Mouse (Mus musculus): ENCODE measurements around the gene Ift46. TPM values are rescaled to one million over a fixed set of nuclear protein-coding genes. Genes with fewer than 3 reads are reported as not detected.

Ift46 gene
- polyA plus RNA-seq, 1 experiment from 2014 or later, result 137 TPM

GRCm38 (mm10) chr9:44724665-44725064, 43.0 kb upstream of the Ift46 start:
- H3K9ac ChIP-seq, result no peak overlapping the region
- ATAC-seq (ENCODE audit: insufficient number of reproducible peaks, insufficient read depth, low FRiP score, low TSS enrichment, low read depth), result no peak
- H3K27ac ChIP-seq, result peak overlapping the region; percentile 81
- H3K4me2 ChIP-seq, result 0 out of 2 replicates have a peak overlapping the region, but pooled peaks have one; percentile 26
- peaks cover 74% of the 10 kb centered on the region for H3K4me1 ChIP-seq
- H3K36me3 ChIP-seq, result 0 out of 2 replicates have a peak, but pooled peaks cover 2% of the 10 kb centered on the region
- no peaks in the 10 kb centered on the region for H3K27me3 ChIP-seq
- no peak overlapping the region for H3K4me3 ChIP-seq
- WGBS, result 26% methylated on average over 2 of the region's 2 CpGs
- H3K9me3 ChIP-seq, result no peaks in the 10 kb centered on the region

GRCm38 (mm10) chr9:44726431-44727146, 41.1 kb upstream of the Ift46 start:
- peak overlapping the region; percentile 46; the same call in 1 of the 2 replicates for H3K9ac ChIP-seq
- WGBS, result 29% methylated on average over 10 of the region's 10 CpGs
- H3K4me1 ChIP-seq, result peaks cover 60% of the 10 kb centered on the region
- H3K4me3 ChIP-seq, result no peak overlapping the region
- no peaks in the 10 kb centered on the region for H3K9me3 ChIP-seq
- H3K4me2 ChIP-seq, result peak overlapping the region; percentile 2; the same call in 1 of the 2 replicates
- peak overlapping the region; percentile 44; the same call in 1 of the 2 replicates for H3K27ac ChIP-seq
- no peaks in the 10 kb centered on the region for H3K27me3 ChIP-seq
- H3K36me3 ChIP-seq, result 0 out of 2 replicates have a peak, but pooled peaks cover 2% of the 10 kb centered on the region
- no peak for ATAC-seq (ENCODE audit: insufficient number of reproducible peaks, insufficient read depth, low FRiP score, low TSS enrichment, low read depth)

- peaks cover 4% of the 10 kb centered on the region; the same call in 1 of the 2 replicates for H3K27me3 ChIP-seq
- ATAC-seq (ENCODE audit: insufficient number of reproducible peaks, insufficient read depth, low FRiP score, low TSS enrichment, low read depth), result no peak
- H3K27ac ChIP-seq, result no peak overlapping the region
Observed at GRCm38 (mm10) chr9:44727441-44727840, 40.3 kb upstream of the Ift46 start.

GRCm38 (mm10) chr9:44732130-44732549, 35.6 kb upstream of the Ift46 start:
- no peak for ATAC-seq (ENCODE audit: insufficient number of reproducible peaks, insufficient read depth, low FRiP score, low TSS enrichment, low read depth)
- peak overlapping the region; percentile 97 for H3K4me2 ChIP-seq
- H3K36me3 ChIP-seq, result no peaks in the 10 kb centered on the region
- H3K27me3 ChIP-seq, result peaks cover 22% of the 10 kb centered on the region; the same call in 1 of the 2 replicates
- H3K27ac ChIP-seq, result no peak overlapping the region
- H3K4me1 ChIP-seq, result peaks cover 39% of the 10 kb centered on the region
- no peak overlapping the region for H3K4me3 ChIP-seq
- H3K9ac ChIP-seq, result no peak overlapping the region
- H3K9me3 ChIP-seq, result no peaks in the 10 kb centered on the region
- WGBS, result 71% methylated on average over 5 of the region's 5 CpGs

More at GRCm38 (mm10) chr9:44727441-44727840, 40.3 kb upstream of the Ift46 start:
- 0 out of 2 replicates have a peak, but pooled peaks cover 2% of the 10 kb centered on the region for H3K36me3 ChIP-seq
- no peak overlapping the region for H3K4me2 ChIP-seq
- no peak overlapping the region for H3K4me3 ChIP-seq
- no peak overlapping the region for H3K9ac ChIP-seq
- WGBS, result 40% methylated on average over 5 of the region's 5 CpGs
- H3K9me3 ChIP-seq, result no peaks in the 10 kb centered on the region
- peaks cover 54% of the 10 kb centered on the region for H3K4me1 ChIP-seq

- Histone ChIP-seq H3K9ac (peak overlapping the region; percentile 78), H3K27me3 (peaks cover 22% of the 10 kb centered on the region; the same call in 1 of the 2 replicates), H3K4me2 (peak overlapping the region; percentile 97), H3K9me3 (no peaks in the 10 kb centered on the region), H3K36me3 (no peaks in the 10 kb centered on the region), H3K27ac (peak overlapping the region; percentile 81), H3K4me1 (peaks cover 40% of the 10 kb centered on the region), H3K4me3 (peak overlapping the region; percentile 63)
- WGBS, result 42% methylated on average over 12 of the region's 12 CpGs
- no peak for ATAC-seq (ENCODE audit: insufficient number of reproducible peaks, insufficient read depth, low FRiP score, low TSS enrichment, low read depth)
Observed at GRCm38 (mm10) chr9:44732921-44733530, 34.7 kb upstream of the Ift46 start.

GRCm38 (mm10) chr9:44733671-44734523, 33.8 kb upstream of the Ift46 start:
- H3K4me1 ChIP-seq, result peaks cover 41% of the 10 kb centered on the region
- peak; percentile 32 for ATAC-seq (ENCODE audit: insufficient number of reproducible peaks, insufficient read depth, low FRiP score, low TSS enrichment, low read depth)
- H3K27ac ChIP-seq, result peak overlapping the region; percentile 81
- H3K4me2 ChIP-seq, result peak overlapping the region; percentile 97
- H3K36me3 ChIP-seq, result no peaks in the 10 kb centered on the region
- H3K27me3 ChIP-seq, result peaks cover 22% of the 10 kb centered on the region; the same call in 1 of the 2 replicates
- under 1% methylated on average over 78 of the region's 79 CpGs for WGBS
- peak overlapping the region; percentile 63 for H3K4me3 ChIP-seq
- H3K9me3 ChIP-seq, result no peaks in the 10 kb centered on the region
- H3K9ac ChIP-seq, result peak overlapping the region; percentile 78

GRCm38 (mm10) chr9:44734524-44735494, 32.9 kb upstream of the Ift46 start, which contains the start of gene Phldb1:
Gene Phldb1 (minus strand): TSS chr9:44735198.
- Histone ChIP-seq H3K9ac (peak within 1 kb of the TSS; percentile 78), H3K27ac (peak within 1 kb of the TSS; percentile 81), H3K4me1 (peaks cover 41% of the 10 kb centered on the region), H3K9me3 (no peaks in the 10 kb centered on the region), H3K4me2 (peak within 1 kb of the TSS; percentile 97), H3K27me3 (peaks cover 22% of the 10 kb centered on the region; the same call in 1 of the 2 replicates), H3K36me3 (no peaks in the 10 kb centered on the region), H3K4me3 (peak within 1 kb of the TSS; percentile 63)
- 2% methylated on average over 47 of the region's 47 CpGs for WGBS
- ATAC-seq (ENCODE audit: insufficient number of reproducible peaks, insufficient read depth, low FRiP score, low TSS enrichment, low read depth), result peak; percentile 74

- peaks cover 3% of the 10 kb centered on the region; the same call in 1 of the 2 replicates for H3K36me3 ChIP-seq
- H3K4me2 ChIP-seq, result no peak overlapping the region
- H3K27ac ChIP-seq, result peak overlapping the region; percentile 81
- ATAC-seq (ENCODE audit: insufficient number of reproducible peaks, insufficient read depth, low FRiP score, low TSS enrichment, low read depth), result no peak
- peaks cover 41% of the 10 kb centered on the region for H3K4me1 ChIP-seq
- H3K9me3 ChIP-seq, result no peaks in the 10 kb centered on the region
- H3K27me3 ChIP-seq, result peaks cover 22% of the 10 kb centered on the region; the same call in 1 of the 2 replicates
- 61% methylated on average over 6 of the region's 6 CpGs for WGBS
- H3K9ac ChIP-seq, result no peak overlapping the region
- H3K4me3 ChIP-seq, result no peak overlapping the region
Observed at GRCm38 (mm10) chr9:44735886-44736285, 31.8 kb upstream of the Ift46 start.

- H3K9ac ChIP-seq, result no peak overlapping the region
- 69% methylated on average over 2 of the region's 2 CpGs for WGBS
- H3K4me1 ChIP-seq, result peaks cover 41% of the 10 kb centered on the region
- H3K9me3 ChIP-seq, result no peaks in the 10 kb centered on the region
- H3K27ac ChIP-seq, result peak overlapping the region; percentile 81
- no peak overlapping the region for H3K4me3 ChIP-seq
- H3K27me3 ChIP-seq, result peaks cover 22% of the 10 kb centered on the region; the same call in 1 of the 2 replicates
- no peak for ATAC-seq (ENCODE audit: insufficient number of reproducible peaks, insufficient read depth, low FRiP score, low TSS enrichment, low read depth)
- peaks cover 7% of the 10 kb centered on the region; the same call in 1 of the 2 replicates for H3K36me3 ChIP-seq
- H3K4me2 ChIP-seq, result no peak overlapping the region
Observed at GRCm38 (mm10) chr9:44736301-44736700, 31.4 kb upstream of the Ift46 start.

Measured in embryonic facial prominence, embryonic 13.5 days (tissue).